In the genomic region with DNA sequence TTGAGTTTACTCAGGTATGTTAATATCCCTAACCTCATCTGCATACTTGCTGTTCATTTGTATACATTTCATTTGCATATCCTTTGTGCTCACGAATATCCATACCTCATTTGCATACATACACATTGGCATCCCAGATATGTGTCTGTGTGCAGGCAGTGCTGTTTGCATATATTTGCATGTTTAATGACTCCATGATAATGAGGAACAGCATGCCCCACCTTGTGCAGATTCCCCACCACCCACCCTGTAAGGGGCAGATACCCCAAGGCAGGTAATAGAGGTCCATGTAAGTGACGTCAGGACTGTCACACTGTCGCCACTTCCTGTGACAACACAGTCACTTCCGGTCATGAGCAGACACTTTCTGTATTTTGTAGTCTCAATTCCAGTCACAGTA, we compare ENCODE assay signal across 12 mouse cellular contexts. TPM values are rescaled to one million over a fixed set of nuclear protein-coding genes. Genes with fewer than 3 reads are reported as not detected.
DNase-seq lines count a peak whose midpoint lies in the region; ATAC-seq and TF ChIP-seq lines count a peak whose summit lies in the region.
"Had no signal": no experiment of that assay in that cellular context is flagged by ENCODE, and none has a peak within 500 bp of the region (broad histone marks: within the 10 kb centered on the region; RNA-seq: fewer than 3 reads in every experiment).

No protein-coding gene starts in this region.

- no peak for TF ChIP-seq EP300 in liver, postnatal 0 days (IDR thresholded peaks at IDR 0.05; ENCODE audit: low read depth)

- TF ChIP-seq CTCF in liver, postnatal 0 days (IDR thresholded peaks at IDR 0.05; ENCODE audit: low read depth), result no peak

- H3K4me3 ChIP-seq in hindbrain, embryonic 15.5 days, result no peak overlapping the region
- no peak overlapping the region for H3K4me3 ChIP-seq in midbrain, embryonic 16.5 days (ENCODE audit: low read depth, low read length)
- H3K4me3 ChIP-seq in liver, postnatal 0 days (ENCODE audit: low read depth, low read length), result no peak overlapping the region
- H3K4me3 ChIP-seq: liver, embryonic 12.5 days had no signal

- no peaks in the 10 kb centered on the region for H3K4me1 ChIP-seq in hindbrain, embryonic 15.5 days (replicated peaks)
- H3K4me1 ChIP-seq in midbrain, embryonic 16.5 days (ENCODE audit: control insufficient read depth, insufficient read depth, low read length), result no peaks in the 10 kb centered on the region
- H3K4me1 ChIP-seq in liver, postnatal 0 days (ENCODE audit: insufficient read depth), result no peaks in the 10 kb centered on the region
- H3K4me1 ChIP-seq: liver, embryonic 12.5 days had no signal

- H3K36me3 ChIP-seq in hindbrain, embryonic 15.5 days, result no peaks in the 10 kb centered on the region
- no peaks in the 10 kb centered on the region for H3K36me3 ChIP-seq in midbrain, embryonic 16.5 days (ENCODE audit: control insufficient read depth, insufficient read depth, low read length)
- H3K36me3 ChIP-seq in liver, postnatal 0 days (replicated peaks; ENCODE audit: insufficient read depth, low read length), result no peaks in the 10 kb centered on the region
- H3K36me3 ChIP-seq: liver, embryonic 12.5 days had no signal

- DNase-seq in embryo, embryonic 11 days, result peak; percentile 18
- no peak for DNase-seq in left cerebral cortex, adult 11 months (ENCODE audit: low spot score)
- no peak for DNase-seq in liver, postnatal 0 days
- DNase-seq in ovary, postnatal 36 days (ENCODE audit: low spot score), result no peak
- DNase-seq: heart, adult 18-20 months; kidney, postnatal 36 days had no signal

- peak; percentile 60 for ATAC-seq in CD4-positive, CD25-positive, alpha-beta regulatory T cell, adult 4 months
- ATAC-seq in hindbrain, embryonic 15.5 days (ENCODE audit: low FRiP score, low read depth), result peak; percentile 68
- ATAC-seq in midbrain, embryonic 16.5 days, result peak; percentile 75
- no peak for ATAC-seq in liver, postnatal 0 days
- ATAC-seq: liver, embryonic 12.5 days; Patski had no signal

- H3K27ac ChIP-seq in hindbrain, embryonic 15.5 days (replicated peaks), result no peak overlapping the region
- H3K27ac ChIP-seq in midbrain, embryonic 16.5 days (ENCODE audit: low read length), result no peak overlapping the region
- H3K27ac ChIP-seq in liver, postnatal 0 days (ENCODE audit: low read depth), result no peak overlapping the region
- H3K27ac ChIP-seq: liver, embryonic 12.5 days had no signal

- no peak overlapping the region for H3K4me2 ChIP-seq in hindbrain, embryonic 15.5 days
- H3K4me2 ChIP-seq in midbrain, embryonic 16.5 days (ENCODE audit: low read length), result no peak overlapping the region
- H3K4me2 ChIP-seq in liver, postnatal 0 days (ENCODE audit: low read depth, low read length), result no peak overlapping the region
- H3K4me2 ChIP-seq: liver, embryonic 12.5 days had no signal

- no peaks in the 10 kb centered on the region for H3K27me3 ChIP-seq in hindbrain, embryonic 15.5 days
- H3K27me3 ChIP-seq in midbrain, embryonic 16.5 days (ENCODE audit: control insufficient read depth, insufficient read depth, low read depth, low read length), result no peaks in the 10 kb centered on the region
- H3K27me3 ChIP-seq in liver, postnatal 0 days (ENCODE audit: insufficient read depth, low read length), result no peaks in the 10 kb centered on the region
- H3K27me3 ChIP-seq: liver, embryonic 12.5 days; Patski had no signal

- peaks cover 13% of the 10 kb centered on the region; the same call in 1 of the 2 replicates for H3K9me3 ChIP-seq in hindbrain, embryonic 15.5 days
- peaks cover 6% of the 10 kb centered on the region for H3K9me3 ChIP-seq in midbrain, embryonic 16.5 days (replicated peaks; ENCODE audit: control insufficient read depth, low read length, poor library complexity, severe bottlenecking)
- H3K9me3 ChIP-seq in liver, postnatal 0 days (ENCODE audit: low read length), result peaks cover 8% of the 10 kb centered on the region

- H3K9ac ChIP-seq in hindbrain, embryonic 15.5 days, result no peak overlapping the region
- no peak overlapping the region for H3K9ac ChIP-seq in midbrain, embryonic 16.5 days (ENCODE audit: low read depth, low read length)
- no peak overlapping the region for H3K9ac ChIP-seq in liver, postnatal 0 days (replicated peaks)
- H3K9ac ChIP-seq: liver, embryonic 12.5 days had no signal

- 59% methylated on average over 4 of the region's 4 CpGs for WGBS in hindbrain, embryonic 15.5 days
- WGBS in midbrain, embryonic 16.5 days, result 66% methylated on average over 4 of the region's 4 CpGs
- WGBS in liver, postnatal 0 days (ENCODE audit: insufficient replicate concordance), result 73% methylated on average over 4 of the region's 4 CpGs

RNA-seq across cellular contexts. Expression of a gene that starts 24.2 kb away (rescaled TPM):
- not detected for polyA plus RNA-seq in CD4-positive, CD25-positive, alpha-beta regulatory T cell, adult 4 months (2017; shearing (Covaris generic))
- not detected in 2 replicates for polyA plus RNA-seq in hindbrain, embryonic 15.5 days (2015; fragmentation: Nextera tagmentation; extraction: Ambion mirVana)
- not detected in 2 replicates for polyA plus RNA-seq in midbrain, embryonic 16.5 days (2015; fragmentation: Nextera tagmentation; extraction: Ambion mirVana)
- polyA plus RNA-seq in liver, postnatal 0 days (2015; fragmentation: Nextera tagmentation; extraction: Ambion mirVana), result not detected in 2 replicates
- polyA plus RNA-seq: liver, embryonic 12.5 days; Patski; small intestine, adult 2 months had no signal

RNA-seq across cellular contexts. Expression of a gene that starts 24.9 kb away (rescaled TPM):
- not detected for polyA plus RNA-seq in CD4-positive, CD25-positive, alpha-beta regulatory T cell, adult 4 months (2017; shearing (Covaris generic))
- not detected in 2 replicates for polyA plus RNA-seq in hindbrain, embryonic 15.5 days (2015; fragmentation: Nextera tagmentation; extraction: Ambion mirVana)
- not detected in 2 replicates for polyA plus RNA-seq in midbrain, embryonic 16.5 days (2015; fragmentation: Nextera tagmentation; extraction: Ambion mirVana)
- polyA plus RNA-seq in liver, postnatal 0 days (2015; fragmentation: Nextera tagmentation; extraction: Ambion mirVana), result not detected in 2 replicates
- polyA plus RNA-seq: liver, embryonic 12.5 days; Patski; small intestine, adult 2 months had no signal
